Mouse (Mus musculus): Measurements from ENCODE around the gene Cnrip1. TPM values are rescaled to one million over a fixed set of nuclear protein-coding genes. Genes with fewer than 3 reads are reported as not detected.

Gene Cnrip1
- polyA plus RNA-seq, 1 experiment from 2014 or later = 40.5 TPM

Other genes with a start within 250 kb of the Cnrip1 start
- gene Fbxo48, start 100.2 kb upstream of the Cnrip1 start, polyA plus RNA-seq (2016; fragmentation: Nextera tagmentation; extraction: Ambion mirVana) = 1.5 and 1.9 TPM in 2 replicates
- gene Plek, start 795 bp downstream of the Cnrip1 start, polyA plus RNA-seq (2016; fragmentation: Nextera tagmentation; extraction: Ambion mirVana) = 4.9 and 5.0 TPM in 2 replicates
- gene Ppp3r1, start 107.7 kb downstream of the Cnrip1 start, polyA plus RNA-seq (2016; fragmentation: Nextera tagmentation; extraction: Ambion mirVana) = 123 and 138 TPM in 2 replicates
- 26.0 and 26.3 TPM in 2 replicates for gene Wdr92, start 130.5 kb downstream of the Cnrip1 start, polyA plus RNA-seq (2016; fragmentation: Nextera tagmentation; extraction: Ambion mirVana)
- gene Pno1, start 160.0 kb downstream of the Cnrip1 start, polyA plus RNA-seq (2016; fragmentation: Nextera tagmentation; extraction: Ambion mirVana) = 59.9 and 64.9 TPM in 2 replicates
- 108 and 110 TPM in 2 replicates for gene C1d, start 206.0 kb downstream of the Cnrip1 start, polyA plus RNA-seq (2016; fragmentation: Nextera tagmentation; extraction: Ambion mirVana)